Mouse (Mus musculus): ENCODE data around the gene Shmt1. TPM values are rescaled to one million over a fixed set of nuclear protein-coding genes. Genes with fewer than 3 reads are reported as not detected.

Shmt1 gene
- total RNA-seq, 2 experiments from 2014 or later = 8.1 to 11.1 TPM

Other genes starting within 250 kb of the Shmt1 start
- gene Llgl1, start 112.0 kb downstream of the Shmt1 start, total RNA-seq (2021) = 10 to 100 TPM; 16.9 to 18.0 TPM
- 100 to 1,000 TPM; 106 to 112 TPM for gene Flii, start 84.5 kb downstream of the Shmt1 start, total RNA-seq (2021)
- gene Mief2, start 83.3 kb downstream of the Shmt1 start, total RNA-seq (2021) = 10 to 100 TPM; 28.0 to 28.5 TPM
- 1 to 10 TPM; 4.5 to 4.8 TPM for gene Top3a, start 34.4 kb downstream of the Shmt1 start, total RNA-seq (2021)
- gene Smcr8, start 34.2 kb downstream of the Shmt1 start, total RNA-seq (2021) = 10 to 100 TPM; 16.9 to 19.3 TPM
- gene Dhrs7b, start 18.9 kb upstream of the Shmt1 start, total RNA-seq (2021) = 10 to 100 TPM; 20.6 to 20.7 TPM
- gene Tmem11, start 67.6 kb upstream of the Shmt1 start, total RNA-seq (2021) = 10 to 100 TPM; 30.0 to 33.3 TPM
- 10 to 100 TPM; 14.5 to 17.4 TPM for gene Natd1, start 103.0 kb upstream of the Shmt1 start, total RNA-seq (2021)
- gene Map2k3, start 120.3 kb upstream of the Shmt1 start, total RNA-seq (2021) = 10 to 100 TPM; 71.2 to 77.8 TPM
- gene Kcnj12, start 210.8 kb upstream of the Shmt1 start, total RNA-seq (2021) = 10 to 100 TPM; 27.5 to 29.0 TPM